Mouse (Mus musculus) bone marrow, adult 2 months (tissue): ENCODE data around the gene Drg1.

ENCODE experiments used
- CTCF ChIP-seq: fragments of 200-500 bp; IDR thresholded peaks from 2 replicates; pipeline ENCODE4 v1.5.1; 2011; ENCODE audit warnings: low read length, control low read depth; ENCODE audit not compliant: control insufficient read depth, insufficient read depth
- POLR2A ChIP-seq: fragments of 200-500 bp; IDR thresholded peaks from 2 replicates; pipeline ENCODE4 v1.6.1; 2011; ENCODE audit warnings: low read depth, mild to moderate bottlenecking, control low read depth, low read length, borderline replicate concordance; ENCODE audit not compliant: control insufficient read depth

GRCm38 (mm10) chr11:3265291-3266078 lies 730 bp downstream of the Drg1 start:
- TF ChIP-seq CTCF (no peak), POLR2A (no peak)
